Mouse (Mus musculus) heart, embryonic 10.5 days (tissue): ENCODE measurements around the gene Rps3a1. TPM values are rescaled to one million over a fixed set of nuclear protein-coding genes. Genes with fewer than 3 reads are reported as not detected.
"Not testable (repeated sequence)": the region's sequence is repeated elsewhere in the genome, so short reads cannot be mapped to it uniquely, and the experiment has no call there.

ENCODE experiments used
- DNase-seq: peaks from one replicate; pipeline ENCODE4 v3.0.0-alpha.2; 2017; ENCODE audit warnings: low spot score
- H3K27ac ChIP-seq: fragments of 300-500 bp; sonication (generic); 2 replicates; pipeline ENCODE4 v1.5.1; 2016; ENCODE audit warnings: mild to moderate bottlenecking
- H3K27me3 ChIP-seq: fragments of 300-500 bp; sonication (generic); 2 replicates; pipeline ENCODE4 v1.6.1; 2016; ENCODE audit warnings: mild to moderate bottlenecking; ENCODE audit not compliant: poor library complexity, insufficient read depth, severe bottlenecking
- H3K36me3 ChIP-seq: fragments of 300-500 bp; sonication (generic); 2 replicates; pipeline ENCODE4 v1.6.1; 2016; ENCODE audit warnings: mild to moderate bottlenecking, moderate library complexity
- H3K4me1 ChIP-seq: fragments of 300-500 bp; sonication (generic); 2 replicates; pipeline ENCODE4 v1.6.1; 2016; ENCODE audit warnings: mild to moderate bottlenecking
- H3K4me3 ChIP-seq: fragments of 300-500 bp; sonication (generic); 2 replicates; pipeline ENCODE4 v1.5.1; 2016; ENCODE audit warnings: mild to moderate bottlenecking, moderate library complexity
- H3K9me3 ChIP-seq: fragments of 300-500 bp; sonication (generic); 2 replicates; pipeline ENCODE4 v1.6.1; 2016; ENCODE audit warnings: mild to moderate bottlenecking, moderate library complexity
- WGBS: fragments of 180-500 bp; shearing (Covaris S2); methylation state at CpG from one replicate; pipeline ENCODE4 v1.1.7; 2016; 5-methylcytosine and 5-hydroxymethylcytosine counted together
- polyA plus RNA-seq: library from polyadenylated mRNA; unstranded; fragments of >200 nt; fragmentation: Nextera tagmentation; extraction: Ambion mirVana; gene quantifications from 2 replicates; pipeline ENCODE4 v1.2.1, GENCODE M21; 2016

Gene Rps3a1
- polyA plus RNA-seq, 1 experiment from 2014 or later = 1,025 TPM

DNA sequence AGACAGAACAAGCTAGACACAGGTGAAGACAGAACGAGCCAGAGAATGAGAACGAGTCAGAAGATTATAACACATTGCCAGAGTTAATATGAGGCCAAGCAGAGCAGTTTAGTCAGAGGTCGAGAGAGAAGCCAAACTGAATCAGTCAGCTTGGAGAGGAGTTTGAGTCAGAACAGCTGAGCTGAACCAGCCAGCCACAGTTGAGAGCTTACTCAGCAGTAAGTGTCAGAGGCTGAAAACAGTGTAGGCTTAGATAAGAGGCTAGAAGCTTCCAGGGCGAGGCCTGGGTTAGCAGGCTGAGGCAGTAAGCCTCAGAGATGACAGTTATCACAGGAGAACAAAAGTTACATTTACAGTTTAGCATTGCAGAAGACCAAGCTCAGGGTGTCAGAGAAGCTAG, 33.9 kb downstream of the Rps3a1 start:
- Histone ChIP-seq H3K4me3 (no peak overlapping the region), H3K27ac (no peak overlapping the region), H3K27me3 (no peaks in the 10 kb centered on the region), H3K36me3 (0 out of 2 replicates have a peak, but pooled peaks cover 4% of the 10 kb centered on the region), H3K4me1 (0 out of 2 replicates have a peak, but pooled peaks cover 3% of the 10 kb centered on the region), H3K9me3 (no peaks in the 10 kb centered on the region)
- peak; percentile 87 for DNase-seq
- WGBS = 76% methylated on average over 4 of the region's 4 CpGs

GRCm38 (mm10) chr3:86107637-86108539, 34.6 kb downstream of the Rps3a1 start:
- Histone ChIP-seq H3K9me3 (no peaks in the 10 kb centered on the region), H3K4me1 (0 out of 2 replicates have a peak, but pooled peaks cover 3% of the 10 kb centered on the region), H3K4me3 (no peak overlapping the region), H3K27ac (no peak overlapping the region), H3K27me3 (no peaks in the 10 kb centered on the region), H3K36me3 (0 out of 2 replicates have a peak, but pooled peaks cover 2% of the 10 kb centered on the region)
- WGBS = 79% methylated on average over 8 of the region's 8 CpGs
- DNase-seq = peak; percentile 4

GRCm38 (mm10) chr3:86106086-86106632, 36.3 kb downstream of the Rps3a1 start:
- no peak overlapping the region for H3K4me3 ChIP-seq
- H3K9me3 ChIP-seq = no peaks in the 10 kb centered on the region
- peak; percentile 71 for DNase-seq
- H3K4me1 ChIP-seq = 0 out of 2 replicates have a peak, but pooled peaks cover 3% of the 10 kb centered on the region
- 95% methylated on average over 8 of the region's 8 CpGs for WGBS
- H3K27ac ChIP-seq = no peak overlapping the region
- H3K27me3 ChIP-seq = no peaks in the 10 kb centered on the region
- H3K36me3 ChIP-seq = 0 out of 2 replicates have a peak, but pooled peaks cover 5% of the 10 kb centered on the region

DNA sequence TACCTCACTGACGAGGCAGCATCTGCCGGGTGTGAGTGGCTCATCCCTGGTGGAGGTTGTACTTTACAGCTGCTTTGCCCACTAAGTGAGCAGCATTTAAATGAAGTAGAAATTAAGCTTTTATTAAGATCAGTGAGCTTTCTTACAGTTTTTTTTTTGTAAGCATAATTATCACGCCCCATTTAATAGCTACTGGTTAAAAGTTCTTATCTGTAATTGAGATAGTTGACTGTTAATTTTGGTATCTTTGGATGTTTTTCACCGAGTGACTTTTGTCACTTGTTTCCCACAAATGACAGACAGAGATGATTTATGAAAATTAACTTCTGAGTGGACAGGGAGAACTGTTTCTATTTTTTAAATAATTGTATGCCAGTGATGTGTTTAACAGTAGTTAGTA, 37.6 kb downstream of the Rps3a1 start:
- Histone ChIP-seq H3K4me3 (no peak overlapping the region), H3K36me3 (0 out of 2 replicates have a peak, but pooled peaks cover 5% of the 10 kb centered on the region), H3K27me3 (no peaks in the 10 kb centered on the region), H3K9me3 (no peaks in the 10 kb centered on the region), H3K27ac (no peak overlapping the region), H3K4me1 (no peaks in the 10 kb centered on the region)
- 85% methylated on average over 4 of the region's 4 CpGs for WGBS
- no peak for DNase-seq

- not testable (repeated sequence) for H3K4me3 ChIP-seq, H3K9me3 ChIP-seq, H3K36me3 ChIP-seq, H3K27me3 ChIP-seq, H3K27ac ChIP-seq, H3K4me1 ChIP-seq
- DNase-seq = peak; percentile 25
- WGBS = 90% methylated on average over 7 of the region's 7 CpGs
These were observed 38.1 kb downstream of the Rps3a1 start for GRCm38 (mm10) chr3:86104433-86104832.

GRCm38 (mm10) chr3:86103449-86104291, 38.8 kb downstream of the Rps3a1 start:
- peak; percentile 52 for DNase-seq
- no peaks in the 10 kb centered on the region for H3K9me3 ChIP-seq
- no peak overlapping the region for H3K27ac ChIP-seq
- H3K4me3 ChIP-seq = no peak overlapping the region
- H3K4me1 ChIP-seq = no peaks in the 10 kb centered on the region
- H3K27me3 ChIP-seq = no peaks in the 10 kb centered on the region
- 86% methylated on average over 18 of the region's 18 CpGs for WGBS
- peaks cover 7% of the 10 kb centered on the region; the same call in 1 of the 2 replicates for H3K36me3 ChIP-seq

- Histone ChIP-seq H3K4me1 (no peaks in the 10 kb centered on the region), H3K9me3 (no peaks in the 10 kb centered on the region), H3K4me3 (no peak overlapping the region), H3K27ac (no peak overlapping the region), H3K27me3 (no peaks in the 10 kb centered on the region), H3K36me3 (peaks cover 7% of the 10 kb centered on the region; the same call in 1 of the 2 replicates)
- peak; percentile 63 for DNase-seq
- WGBS = 90% methylated on average over 6 of the region's 6 CpGs
These were observed 40.5 kb downstream of the Rps3a1 start for GRCm38 (mm10) chr3:86101956-86102355.

GRCm38 (mm10) chr3:86093907-86094306, 48.6 kb downstream of the Rps3a1 start:
- peak; percentile 48 for DNase-seq
- Histone ChIP-seq H3K36me3 (0 out of 2 replicates have a peak, but pooled peaks cover 2% of the 10 kb centered on the region), H3K4me1 (no peaks in the 10 kb centered on the region), H3K27me3 (no peaks in the 10 kb centered on the region), H3K4me3 (no peak overlapping the region), H3K27ac (no peak overlapping the region), H3K9me3 (no peaks in the 10 kb centered on the region)
- 87% methylated on average over 5 of the region's 5 CpGs for WGBS

- Histone ChIP-seq H3K36me3 (0 out of 2 replicates have a peak, but pooled peaks cover 5% of the 10 kb centered on the region), H3K9me3 (no peaks in the 10 kb centered on the region), H3K4me3 (no peak overlapping the region), H3K27me3 (no peaks in the 10 kb centered on the region), H3K4me1 (no peaks in the 10 kb centered on the region), H3K27ac (no peak overlapping the region)
- peak; percentile 14 for DNase-seq
- WGBS = 70% methylated on average over 6 of the region's 6 CpGs
These were observed 49.2 kb downstream of the Rps3a1 start for GRCm38 (mm10) chr3:86093213-86093845.

Other genes with a start within 250 kb of the Rps3a1 start
- 10.4 and 17.7 TPM in 2 replicates for gene Sh3d19, start 171.6 kb downstream of the Rps3a1 start, polyA plus RNA-seq
- gene Prss48, start 140.2 kb downstream of the Rps3a1 start, polyA plus RNA-seq = not detected in 2 replicates
- 2.5 and 3.1 TPM in 2 replicates for gene Lrba, start 82.0 kb upstream of the Rps3a1 start, polyA plus RNA-seq